Mouse (Mus musculus) olfactory bulb, adult 2 months (tissue): ENCODE data around the gene Slc44a5.

ENCODE experiments used
- CTCF ChIP-seq: fragments of 200-500 bp; IDR thresholded peaks from 2 replicates; pipeline ENCODE4 v1.5.1; 2012; ENCODE audit warnings: low read depth, mild to moderate bottlenecking, low read length, moderate library complexity; ENCODE audit not compliant: insufficient read depth
- POLR2A ChIP-seq: fragments of 200-500 bp; IDR thresholded peaks from 2 replicates; pipeline ENCODE4 v1.6.1; 2012; ENCODE audit warnings: mild to moderate bottlenecking, low read depth, low read length, moderate library complexity; ENCODE audit not compliant: insufficient read depth

DNA sequence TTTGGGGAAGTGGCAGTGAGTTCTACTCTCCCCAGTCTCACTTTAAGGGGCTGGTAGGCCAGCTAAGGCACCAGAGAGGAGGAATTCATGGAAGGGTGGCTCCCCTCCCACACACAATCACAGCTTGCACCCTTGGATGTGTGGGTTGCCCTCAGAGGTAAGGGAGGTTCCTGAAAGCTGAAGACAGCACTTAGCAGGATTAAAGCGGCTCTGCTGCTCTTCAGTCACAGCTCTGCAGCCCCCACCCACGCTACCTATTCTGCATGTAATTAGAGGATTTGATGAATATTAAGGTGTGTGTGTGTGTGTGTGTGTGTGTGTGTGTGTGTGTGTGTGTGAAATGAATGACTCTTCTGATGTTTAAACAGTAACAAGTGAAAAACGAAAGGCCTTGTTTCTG lies 163.3 kb downstream of the Slc44a5 start:
- TF ChIP-seq CTCF (no peak), POLR2A (no peak)
